Mouse (Mus musculus) cortical plate, adult 2 months (tissue): ENCODE results near the gene Pkib.

Source experiments
- CTCF ChIP-seq: fragments of 200-500 bp; IDR thresholded peaks from 2 replicates; pipeline ENCODE4 v1.5.1; 2011; ENCODE audit warnings: mild to moderate bottlenecking, control low read depth, low read length; ENCODE audit not compliant: insufficient read depth; ENCODE audit errors: extremely low read depth
- POLR2A ChIP-seq: fragments of 200-500 bp; IDR thresholded peaks from 2 replicates; pipeline ENCODE4 v1.6.1; 2011; ENCODE audit warnings: mild to moderate bottlenecking, low read length, control low read depth; ENCODE audit not compliant: insufficient read depth; ENCODE audit errors: extremely low read depth

DNA sequence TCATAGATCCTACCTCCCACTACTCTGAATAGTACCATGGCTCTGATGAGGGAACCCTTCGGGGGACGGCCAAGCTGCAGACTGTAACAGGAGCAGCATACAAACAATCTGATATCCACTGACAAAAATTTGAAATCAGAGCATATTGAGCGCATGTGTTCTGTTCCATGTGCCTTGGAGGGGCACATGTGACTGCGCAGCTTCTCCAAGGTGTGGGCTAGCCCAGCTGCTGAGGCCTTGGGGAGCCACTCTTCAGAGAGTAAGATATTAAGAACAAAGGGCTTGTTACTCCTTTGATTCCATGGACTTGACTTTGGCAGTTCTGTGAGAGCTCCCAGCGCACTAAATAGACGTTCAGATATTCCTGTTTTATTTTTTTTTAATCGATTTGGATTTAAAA lies 111.3 kb downstream of the Pkib start:
- TF ChIP-seq CTCF (no peak), POLR2A (no peak)
